Mouse (Mus musculus) CD4-positive, CD25-positive, alpha-beta regulatory T cell, adult 2 months (primary cell): ENCODE measurements around the gene Rabgap1l.

Source experiments
- DNase-seq: peaks from one replicate; pipeline ENCODE4 v3.0.0-alpha.2; 2012; ENCODE audit warnings: low read depth, low spot score

The Rabgap1l gene

DNA sequence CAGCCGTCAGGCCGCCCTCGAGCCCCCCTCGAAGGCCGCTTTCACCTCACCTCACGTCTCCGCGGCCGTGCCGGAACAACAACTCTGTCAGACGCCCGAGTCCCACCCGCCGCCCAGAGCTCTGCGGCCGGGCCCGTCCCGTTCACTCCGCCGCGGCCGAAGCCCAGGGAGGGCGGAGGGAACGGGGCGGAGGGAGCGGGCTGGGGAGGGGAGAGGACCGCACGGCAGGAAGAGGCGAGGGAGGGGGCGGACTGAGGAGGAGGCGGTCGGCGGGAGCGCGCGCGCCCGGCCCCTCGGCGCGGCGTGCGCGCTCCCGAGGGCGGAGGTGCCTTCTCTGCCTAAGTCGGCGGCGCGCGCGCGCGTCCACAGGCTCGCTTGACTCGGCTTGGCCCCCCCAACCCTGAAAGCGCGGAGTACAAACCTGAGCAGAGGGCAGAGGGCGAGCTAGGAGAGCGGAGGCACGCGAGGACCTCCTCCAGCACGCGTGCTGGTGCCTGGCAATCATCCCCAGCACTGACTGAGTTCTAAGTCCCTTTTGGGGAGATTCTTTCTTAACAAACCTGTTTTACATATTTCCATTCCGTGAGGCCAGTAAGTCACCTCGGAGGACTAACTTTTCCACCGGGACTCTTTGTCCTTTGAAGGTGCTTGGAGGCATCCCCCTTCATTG is at the start of gene Rabgap1l:
Gene Rabgap1l (minus strand): TSS at position 526 of the 670 bp plus-strand sequence.
- DNase-seq, result peak; percentile 95

DNA sequence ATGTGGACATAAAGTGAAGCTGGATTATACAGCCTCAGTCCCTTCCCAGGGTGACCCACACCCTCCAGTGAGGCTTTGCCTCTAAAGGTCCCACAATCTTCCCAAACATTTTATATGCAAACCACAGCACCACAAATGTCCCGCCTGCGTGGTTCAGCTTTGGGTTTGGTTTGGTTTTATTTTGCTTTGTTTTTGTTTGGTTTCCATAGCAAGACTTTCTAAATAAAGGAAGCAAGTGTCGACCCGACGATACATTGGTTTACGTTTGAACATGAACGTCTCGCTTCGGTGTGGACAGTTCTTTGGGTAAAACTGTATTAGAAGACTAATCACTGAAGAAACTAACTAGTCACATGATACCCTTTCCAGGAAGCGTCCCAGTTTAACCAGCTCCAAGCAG is 49.6 kb upstream of the Rabgap1l start:
- peak; percentile 61 for DNase-seq

DNA sequence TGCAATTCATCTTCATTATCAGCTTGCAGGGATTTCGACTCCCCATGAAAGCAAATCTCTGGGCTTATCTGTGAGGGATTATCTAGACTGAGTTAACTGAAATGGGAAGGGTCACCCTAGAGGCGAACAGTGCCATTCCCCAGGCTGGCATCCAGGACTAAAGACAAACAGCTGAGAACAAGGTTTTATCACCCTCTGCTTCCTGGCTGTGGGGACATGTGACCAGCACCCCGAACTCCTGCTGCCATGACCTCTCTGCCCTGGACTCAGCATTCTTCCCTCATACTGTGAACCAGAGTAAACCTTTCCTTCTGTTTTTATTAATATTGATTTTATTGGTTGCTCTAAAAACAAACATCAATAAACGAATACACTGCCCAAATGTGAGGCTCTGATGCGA is 47.6 kb upstream of the Rabgap1l start:
- DNase-seq, result no peak

DNA sequence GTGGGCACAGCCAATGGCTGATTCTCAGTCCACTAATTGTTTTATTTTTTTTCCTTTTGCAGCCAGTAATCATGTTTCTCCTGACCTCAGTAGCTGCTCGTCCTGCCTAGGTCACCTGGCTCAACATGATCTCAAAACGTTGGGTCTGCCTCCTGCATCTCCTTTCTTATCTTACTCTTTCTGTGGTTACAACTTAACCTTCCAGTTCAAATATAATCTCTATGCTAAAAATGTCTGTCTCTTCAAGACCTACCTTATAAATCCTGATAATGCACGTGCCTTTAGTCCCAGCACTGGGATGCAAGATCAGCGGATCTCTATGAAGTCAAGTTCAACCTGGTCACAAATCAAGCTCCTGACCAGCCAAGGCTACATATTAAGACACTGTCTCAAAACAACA is 46.1 kb upstream of the Rabgap1l start:
- DNase-seq, result no peak

DNA sequence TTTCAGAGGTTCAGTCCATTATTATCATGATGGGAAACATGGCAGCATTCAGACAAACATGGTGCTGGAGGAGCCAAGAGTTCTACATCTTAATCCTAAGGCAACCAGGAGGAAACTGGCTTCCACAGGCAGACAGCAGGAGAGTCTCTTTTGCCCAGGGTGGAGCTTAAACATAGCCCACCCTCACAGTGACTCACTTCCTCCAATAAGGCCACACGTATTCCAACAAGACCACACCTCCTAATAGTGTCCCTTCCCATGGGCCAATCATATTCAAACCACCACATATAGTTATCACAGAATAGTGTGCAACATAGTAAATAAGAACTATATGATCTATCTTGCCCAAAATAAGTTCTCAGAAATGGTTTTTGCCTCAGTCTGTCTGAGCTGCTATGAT is 41.4 kb upstream of the Rabgap1l start:
- no peak for DNase-seq

DNA sequence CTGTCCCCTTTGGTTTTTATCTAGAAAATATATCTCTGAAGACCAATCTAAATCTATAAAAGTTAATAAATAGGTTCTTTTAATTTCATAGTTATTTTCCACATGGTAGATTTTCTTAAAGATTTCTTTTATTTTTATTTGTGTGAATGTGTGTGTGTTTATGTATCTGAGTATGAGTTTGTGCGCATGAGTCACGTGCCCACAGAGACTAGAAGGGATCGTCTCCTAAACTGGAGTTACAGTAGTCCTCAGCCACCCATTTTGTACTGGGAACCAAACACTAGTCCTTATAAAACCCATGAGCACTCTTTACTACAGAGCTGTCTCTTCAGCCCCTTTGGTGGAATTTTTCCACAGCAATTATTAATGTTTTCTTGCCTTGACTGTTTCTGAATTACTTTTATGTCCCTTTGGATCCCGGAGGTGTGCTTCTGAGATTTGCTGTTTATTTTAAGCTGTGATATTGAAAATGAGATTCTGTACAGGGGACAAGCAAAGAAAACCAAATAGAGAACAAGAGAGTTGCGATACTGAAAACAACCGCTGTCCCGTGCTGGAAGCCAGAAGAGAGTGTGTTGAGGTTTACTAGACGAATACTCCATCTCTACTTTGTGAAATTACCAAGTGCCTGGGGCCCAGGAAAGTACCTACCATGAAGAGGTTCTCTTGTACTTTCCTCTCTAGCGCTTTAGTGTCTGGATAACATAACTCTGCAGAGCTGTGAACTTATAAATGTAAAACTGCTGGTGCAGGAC is 39.4 kb upstream of the Rabgap1l start:
- no peak for DNase-seq

DNA sequence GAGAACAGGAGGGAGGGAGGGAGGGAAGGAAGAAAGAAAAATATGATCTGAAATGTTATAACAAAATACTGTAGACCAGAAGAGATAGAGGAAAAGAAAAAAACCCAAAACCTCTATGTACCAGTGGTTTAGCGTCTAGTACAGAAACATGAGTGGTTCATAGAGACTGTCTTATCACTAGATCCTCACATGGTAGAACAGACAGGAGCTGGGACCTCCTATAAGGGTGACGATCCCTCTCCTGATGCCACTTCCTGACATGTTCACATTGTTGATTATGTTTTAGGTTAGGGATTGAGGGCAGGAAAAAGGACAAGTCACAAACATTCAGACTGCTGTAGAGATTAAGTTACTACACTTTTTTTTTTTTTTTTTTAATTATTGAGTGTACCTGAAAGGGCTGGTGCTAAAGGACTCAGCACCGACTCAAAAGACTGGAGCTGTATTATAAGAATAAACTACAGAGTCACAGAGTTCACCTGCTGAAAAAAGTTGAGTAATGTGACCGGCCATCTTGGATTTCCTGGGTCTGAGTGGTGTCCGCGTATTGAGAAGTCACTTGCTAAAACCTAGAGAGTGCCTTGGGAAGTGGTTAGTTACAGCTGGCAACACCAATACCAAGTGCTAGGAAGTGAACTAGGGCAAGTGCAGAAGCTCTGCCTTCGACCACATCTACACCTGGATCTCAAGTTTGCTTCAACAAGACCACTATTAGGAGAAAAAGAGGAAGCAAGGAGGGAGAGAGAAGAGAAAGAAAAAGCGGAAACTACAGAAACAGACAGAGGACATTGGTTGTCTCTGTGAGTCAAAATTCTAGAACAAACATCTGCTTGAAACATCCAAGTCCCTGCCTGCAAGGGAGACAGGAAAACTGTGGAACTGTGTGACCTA is 37.8 kb upstream of the Rabgap1l start:
- no peak for DNase-seq

DNA sequence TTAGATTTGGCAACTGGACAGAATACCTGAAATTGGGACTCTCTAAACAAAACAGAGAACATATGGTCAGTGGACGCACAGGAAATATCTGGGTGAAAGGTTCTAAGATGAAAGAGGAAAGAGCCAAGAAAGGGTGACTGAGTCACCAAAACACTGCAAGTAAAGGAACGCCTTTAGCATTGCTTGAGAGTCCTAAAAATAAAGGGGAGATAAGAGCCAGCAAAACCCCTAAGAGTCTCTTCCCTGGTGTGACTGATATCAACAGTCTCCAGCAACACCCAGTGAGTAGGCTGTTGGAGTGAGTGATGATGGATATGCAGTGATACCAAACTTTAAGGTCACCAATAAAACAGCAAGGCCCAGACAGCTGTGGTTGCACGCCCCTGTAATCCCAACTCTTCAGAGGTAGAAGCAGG is 32.4 kb upstream of the Rabgap1l start:
- DNase-seq, result no peak

DNA sequence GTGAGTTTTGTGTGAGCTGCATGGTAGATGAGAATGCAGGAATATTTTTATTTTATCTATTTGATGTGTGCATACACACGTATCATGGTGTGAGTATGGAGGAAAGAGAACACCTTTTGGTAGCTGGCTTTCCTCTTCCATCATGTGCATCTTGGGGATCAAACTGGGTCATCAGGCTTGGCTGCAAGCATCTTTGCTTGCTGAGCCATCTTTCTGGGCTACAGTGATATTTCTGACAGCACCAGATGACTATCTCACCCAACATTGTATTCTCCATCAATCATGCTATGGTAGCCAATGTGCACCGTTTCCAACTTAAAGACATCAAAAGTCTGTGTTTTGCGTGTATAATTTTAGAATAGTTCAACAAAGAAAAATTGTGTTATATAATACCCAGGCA is 30.6 kb upstream of the Rabgap1l start:
- DNase-seq, result no peak

DNA sequence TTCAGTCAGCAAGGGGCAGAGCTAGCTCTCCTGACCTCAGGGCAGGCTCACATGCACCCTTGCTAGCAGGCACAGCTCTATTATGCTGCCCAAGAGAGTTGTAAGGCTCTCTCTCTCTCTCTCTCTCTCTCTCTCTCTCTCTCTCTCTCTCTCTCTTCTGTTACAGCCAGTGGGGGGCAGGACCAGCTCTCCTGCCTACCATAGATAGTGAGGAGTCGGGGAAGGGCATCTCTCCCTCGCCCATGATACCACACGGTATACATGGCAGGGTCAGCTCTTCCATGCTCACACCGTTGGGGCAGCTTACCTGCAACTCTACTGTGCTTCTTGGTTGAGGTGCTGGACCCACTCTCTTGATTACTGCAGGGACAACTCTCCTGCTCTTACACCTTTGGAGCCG is 21.2 kb upstream of the Rabgap1l start:
- no peak for DNase-seq

DNA sequence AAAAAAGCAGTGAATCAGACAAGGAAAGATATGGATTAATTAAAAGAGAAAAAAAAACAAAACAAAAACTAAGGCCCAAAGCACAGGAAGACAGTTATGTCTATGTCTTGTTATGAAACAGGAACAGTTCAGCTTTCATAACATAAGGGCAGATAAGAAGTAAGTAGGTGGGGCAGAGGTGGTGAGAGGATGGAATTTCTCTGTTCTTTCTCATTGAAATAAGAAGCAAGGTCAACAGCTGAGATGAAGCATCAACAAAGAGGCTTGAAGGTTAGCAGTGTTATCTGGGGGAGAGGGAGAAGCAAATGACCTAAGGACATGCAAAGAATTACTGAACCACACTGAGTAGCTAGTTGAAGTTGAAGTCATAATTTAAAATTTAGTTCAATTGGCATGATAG is 19.4 kb upstream of the Rabgap1l start:
- peak; percentile 46 for DNase-seq

DNA sequence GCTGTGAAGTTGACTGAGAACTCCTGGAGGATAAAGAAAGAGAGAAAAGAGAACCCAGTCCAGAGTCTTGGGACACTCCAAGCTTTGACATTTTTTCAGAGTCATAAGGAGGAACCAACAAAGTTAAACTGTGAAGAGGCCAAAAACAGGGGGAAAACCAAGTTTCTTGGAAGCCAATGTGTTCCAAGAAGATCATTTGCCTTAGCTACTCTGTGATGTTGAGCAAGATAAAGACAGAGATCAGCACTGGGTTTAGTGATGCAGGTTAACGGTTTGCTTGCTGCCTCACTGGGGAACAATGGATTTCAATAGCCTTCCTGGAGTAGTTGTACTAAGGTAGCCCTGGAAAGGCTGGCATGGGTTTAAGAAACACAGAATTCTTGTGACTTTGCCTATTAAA is 18.9 kb upstream of the Rabgap1l start:
- DNase-seq, result no peak

DNA sequence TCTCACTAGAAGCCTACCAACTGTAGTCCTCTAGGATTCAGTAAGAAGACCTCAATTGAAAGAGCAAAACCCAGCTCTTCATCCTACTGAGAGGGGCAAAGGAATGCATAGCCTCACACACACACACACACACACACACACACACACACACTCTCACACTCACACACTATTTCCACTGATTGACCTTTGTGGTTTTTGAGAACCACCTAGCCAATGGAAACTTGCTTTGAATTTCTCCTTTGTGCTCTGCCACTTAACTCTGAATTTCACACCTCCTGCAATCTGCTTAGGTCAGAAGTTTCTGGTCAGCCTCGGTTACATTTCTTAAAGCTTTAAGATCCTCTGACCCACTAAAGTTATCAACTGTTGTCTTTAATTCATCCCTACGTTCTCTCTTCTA is 12.3 kb upstream of the Rabgap1l start:
- DNase-seq, result peak; percentile 40

DNA sequence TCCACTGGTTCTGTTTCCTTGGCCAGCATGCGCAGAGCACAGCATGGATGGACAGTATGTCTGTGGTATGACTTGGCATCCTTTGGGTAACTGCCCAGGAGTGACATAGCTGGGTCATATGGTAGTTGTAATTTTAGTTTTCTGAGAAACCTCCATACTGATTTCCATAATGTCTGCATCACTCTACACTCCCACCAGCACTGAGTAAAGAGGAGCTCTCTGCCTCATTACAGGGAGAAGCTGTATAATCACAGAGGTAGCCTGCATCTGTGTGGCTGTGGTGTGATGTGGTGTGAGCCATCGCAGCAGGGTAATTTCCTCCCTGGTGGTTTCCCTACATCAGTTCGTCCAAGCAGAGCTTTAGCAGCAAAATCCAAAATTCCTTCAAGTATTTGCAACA is 7.0 kb upstream of the Rabgap1l start:
- no peak for DNase-seq

DNA sequence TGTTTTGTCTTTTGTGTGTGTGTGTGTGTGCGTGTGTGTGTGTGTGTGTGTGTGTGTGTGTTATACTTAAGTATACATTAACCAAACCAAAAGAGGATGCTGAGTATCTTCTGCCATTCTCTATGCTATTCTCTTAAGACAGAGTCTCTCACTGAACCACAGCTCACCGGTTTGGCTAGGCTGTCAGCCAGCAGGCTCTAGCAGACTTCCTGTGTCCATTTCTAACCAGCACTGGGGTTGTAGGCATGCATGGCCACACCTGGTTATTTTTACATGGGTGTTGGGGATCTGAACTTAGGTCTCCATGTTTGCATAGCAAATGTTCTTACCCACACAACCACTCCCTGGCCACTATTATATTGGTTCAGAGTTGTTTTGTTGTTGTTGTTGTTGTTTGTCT is 2.0 kb upstream of the Rabgap1l start:
- no peak for DNase-seq

DNA sequence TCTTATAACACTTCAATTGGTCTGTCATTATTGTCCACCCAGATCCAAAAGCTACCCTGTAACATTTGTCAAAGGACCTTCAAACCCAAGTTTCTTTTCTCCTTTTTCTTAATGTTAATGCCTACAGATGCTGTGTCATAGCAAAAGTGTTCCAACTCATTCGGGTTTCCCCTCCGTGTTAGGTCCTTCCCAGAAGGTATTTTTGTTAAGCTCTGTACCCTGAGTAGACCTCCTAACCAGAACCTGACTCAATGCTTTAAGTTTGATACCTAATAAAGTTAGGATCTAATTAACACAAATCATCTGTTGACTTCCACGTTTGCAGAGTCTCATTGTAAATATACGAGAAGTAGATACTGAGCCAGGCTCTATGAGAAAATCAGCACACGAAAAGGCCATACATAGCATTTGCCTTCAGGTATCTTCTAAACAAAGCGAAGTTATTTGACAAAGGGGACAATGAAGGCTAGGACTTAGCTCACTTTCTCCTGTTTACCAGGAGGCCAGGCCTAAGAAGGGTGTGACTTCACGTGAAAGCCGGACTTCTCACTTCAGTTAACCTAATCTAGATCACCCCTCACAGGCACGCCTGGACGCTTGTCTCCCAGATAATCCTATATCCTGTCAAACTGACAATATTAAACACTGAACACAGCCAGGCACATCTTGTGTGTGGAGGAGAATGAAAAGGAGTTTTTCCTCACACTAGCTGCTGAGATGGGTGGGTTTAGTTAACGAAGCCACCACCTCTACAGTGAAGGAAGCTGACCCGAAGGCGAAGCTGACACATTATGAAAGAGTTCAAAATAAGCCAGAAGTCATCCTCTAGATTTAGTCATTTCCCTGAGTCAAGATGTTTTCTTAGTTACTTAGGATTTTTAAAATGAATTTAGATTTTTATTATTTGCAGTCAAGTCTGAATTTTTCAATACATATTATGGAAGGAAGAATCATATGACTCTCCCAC is 1.1 kb upstream of the Rabgap1l start:
- DNase-seq, result peak; percentile 44

DNA sequence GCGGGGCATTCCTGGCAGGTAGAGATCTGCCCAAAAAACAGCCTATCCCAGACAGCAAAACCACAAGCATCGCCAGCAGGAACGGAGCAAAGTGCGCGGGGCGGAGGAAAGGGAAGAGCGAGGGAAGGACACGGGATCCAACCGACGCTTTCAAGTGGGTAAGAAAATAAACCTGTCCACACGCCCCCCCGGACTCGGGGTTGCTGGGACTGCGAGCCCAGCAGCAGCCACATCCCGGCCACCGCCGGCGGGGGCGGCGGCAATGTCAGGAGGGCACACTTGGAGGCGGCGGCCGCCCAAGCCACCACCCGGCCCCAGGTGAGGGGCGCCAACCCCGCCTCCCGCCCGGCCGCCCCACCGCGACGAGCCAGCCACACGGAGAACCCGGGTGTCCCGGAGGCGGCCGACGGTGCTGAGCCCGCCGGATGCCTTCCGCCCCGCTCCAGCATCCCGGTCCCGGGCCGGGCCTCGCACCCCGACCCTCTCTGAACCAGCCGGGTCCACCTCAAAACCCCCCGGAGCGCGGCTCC is 790 bp downstream of the Rabgap1l start:
- peak; percentile 63 for DNase-seq

DNA sequence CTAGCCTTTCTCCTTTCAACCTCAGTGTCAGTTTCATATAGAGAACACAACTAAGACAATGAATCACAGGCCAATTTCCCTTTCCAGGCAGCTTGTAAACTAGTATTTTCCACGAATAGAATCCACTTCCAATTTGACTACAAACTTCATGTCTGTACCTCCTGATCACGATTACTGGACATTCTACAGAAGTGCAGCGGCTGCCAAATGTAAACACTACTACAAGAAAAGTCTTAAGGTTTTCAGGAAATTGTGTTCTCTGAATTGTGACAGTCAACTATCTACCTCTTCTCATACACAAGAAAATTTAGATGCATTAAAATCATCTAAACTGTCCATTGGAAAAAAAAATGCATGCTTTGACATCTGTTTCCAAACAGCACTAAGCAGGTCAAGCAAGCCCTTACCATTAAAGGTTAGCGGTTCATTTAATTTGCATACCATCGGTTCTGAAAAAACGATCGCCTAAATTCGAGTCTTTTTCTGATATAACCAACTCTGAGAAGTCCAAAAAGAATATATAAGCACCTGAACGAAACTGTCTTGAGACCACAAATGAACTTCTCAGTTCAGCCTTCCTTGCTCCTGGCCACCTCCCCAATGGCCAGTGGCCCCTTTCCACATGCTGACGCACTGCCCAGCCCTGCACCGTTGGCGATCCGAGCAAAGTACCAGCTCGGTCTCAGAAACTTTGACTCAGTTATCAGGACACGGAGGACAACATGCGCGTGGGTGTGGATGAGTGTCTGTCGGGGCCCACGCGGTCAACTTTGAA is 1.4 kb downstream of the Rabgap1l start:
- DNase-seq, result peak; percentile 24

DNA sequence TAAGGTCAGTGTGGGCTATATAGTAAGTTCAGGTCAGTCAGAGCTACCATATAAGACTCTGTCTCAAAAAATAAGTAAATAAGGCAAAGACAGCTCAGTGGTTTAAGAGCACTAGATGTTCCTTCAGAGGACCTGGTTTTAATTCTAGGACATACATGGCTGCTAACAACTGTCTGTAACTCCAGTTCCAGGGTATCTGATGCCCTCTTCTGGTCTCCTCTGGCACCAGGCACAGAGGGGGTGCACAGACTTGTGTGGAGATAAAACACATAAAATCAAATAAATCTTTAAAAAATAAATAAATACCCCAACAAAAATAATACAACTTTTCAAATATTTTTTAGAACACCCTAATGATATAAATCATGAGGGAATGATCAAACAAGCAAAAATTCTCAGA is 2.4 kb downstream of the Rabgap1l start:
- DNase-seq, result peak; percentile 42

DNA sequence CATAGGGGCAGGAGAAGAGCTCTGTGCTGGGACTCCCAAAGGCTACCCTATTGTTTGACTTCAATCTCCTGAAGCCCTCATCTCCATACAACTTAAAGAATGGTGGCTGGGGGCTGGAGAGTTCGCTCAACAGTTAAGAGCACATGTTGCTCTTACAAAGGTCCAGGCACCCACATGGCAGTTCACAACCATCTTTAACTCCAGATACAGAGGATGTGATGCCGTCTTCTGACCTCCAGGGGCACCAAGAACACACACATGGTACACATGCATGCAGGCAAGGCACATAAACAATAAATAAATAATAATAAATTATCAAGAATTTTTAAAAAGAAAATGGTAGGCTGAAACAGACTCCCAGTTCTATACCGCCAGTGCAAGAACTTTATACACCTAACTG is 3.1 kb downstream of the Rabgap1l start:
- peak; percentile 56 for DNase-seq
